Mouse (Mus musculus) gastrocnemius, adult 18-20 months (tissue): ENCODE data around the gene Tmem158. TPM values are rescaled to one million over a fixed set of nuclear protein-coding genes. Genes with fewer than 3 reads are reported as not detected.

Experiments used
- total RNA-seq, 2 experiments: library from RNA; stranded (reverse); gene quantifications; 2 replicates each; pipeline ENCODE4 v1.2.3; 2021

The Tmem158 gene
- total RNA-seq, 2 experiments from 2014 or later, result 0.47 to 0.53 TPM

Other genes starting within 250 kb of the Tmem158 start
- 10 to 100 TPM in 1 of 2 experiments, 1 to 10 TPM in 1; 8.6 to 10.5 TPM for gene Tmem42, start 239.4 kb downstream of the Tmem158 start, total RNA-seq
- gene Tgm4, start 226.0 kb downstream of the Tmem158 start, total RNA-seq, result under 1 TPM in 1 of 2 experiments, not detected in 1; 0.27 TPM
- gene Zdhhc3, start 147.6 kb downstream of the Tmem158 start, total RNA-seq, result 10 to 100 TPM; 59.7 to 66.6 TPM
- 10 to 100 TPM; 18.7 to 20.3 TPM for gene Exosc7, start 147.5 kb downstream of the Tmem158 start, total RNA-seq
- gene Clec3b, start 109.8 kb downstream of the Tmem158 start, total RNA-seq, result 10 to 100 TPM; 39.9 to 42.7 TPM
- gene Cdcp1, start 44.7 kb downstream of the Tmem158 start, total RNA-seq, result not detected
- gene Lars2, start 106.2 kb upstream of the Tmem158 start, total RNA-seq, result 10 to 100 TPM; 25.3 to 32.4 TPM
- gene Limd1, start 217.9 kb upstream of the Tmem158 start, total RNA-seq, result 10 to 100 TPM; 31.3 to 37.1 TPM